8 mouse cellular contexts compared by ENCODE assay signal in genomic region chr4:140248396-140248795, GRCm38 (mm10).
"Had no signal": no experiment of that assay in that cellular context is flagged by ENCODE, and none has a peak within 500 bp of the region (broad histone marks: within the 10 kb centered on the region; RNA-seq: fewer than 3 reads in every experiment).

No protein-coding gene starts in this region.

- DNase-seq: kidney, postnatal 14 days; kidney, postnatal 4 days; liver, embryonic 13.5 days; lung, adult 2 months; lung, postnatal 14 days; lung, postnatal 4 days; thymus, adult 18-20 months; thymus, postnatal 36 days had no signal
